Mouse (Mus musculus) CD4-positive, CD25-positive, alpha-beta regulatory T cell (primary cell): ENCODE measurements around the gene Epb41l5. TPM values are rescaled to one million over a fixed set of nuclear protein-coding genes. Genes with fewer than 3 reads are reported as not detected.

Experiments
- polyA plus RNA-seq: library from polyadenylated mRNA; unstranded; fragments of 100-300 nt; shearing (Covaris generic); gene quantifications from one replicate; pipeline ENCODE4 v1.2.1, GENCODE M21; 2017

The Epb41l5 gene
- 1.1 TPM for polyA plus RNA-seq

GRCm38 (mm10) chr1:119648205-119649111, at the start of gene Epb41l5:
Gene Epb41l5 (minus strand): TSS chr1:119649000.

GRCm38 (mm10) chr1:119525689-119526591, 122.9 kb downstream of the Epb41l5 start, which contains the start of gene Tmem185b:
Gene Tmem185b (plus strand): TSS chr1:119526160.

GRCm38 (mm10) chr1:119504260-119505062, 144.3 kb downstream of the Epb41l5 start, which contains the start of gene Ralb:
Gene Ralb (minus strand): TSS chr1:119504794.

Other genes starting within 250 kb of the Epb41l5 start
- gene Inhbb, start 226.8 kb downstream of the Epb41l5 start, polyA plus RNA-seq: not detected
- gene Ralb, start 144.2 kb downstream of the Epb41l5 start, polyA plus RNA-seq: 18.7 TPM
- 34.9 TPM for gene Tmem185b, start 122.8 kb downstream of the Epb41l5 start, polyA plus RNA-seq
- 12.2 TPM for gene Ptpn4, start 188.6 kb upstream of the Epb41l5 start, polyA plus RNA-seq